Mouse (Mus musculus) spleen, adult 2 months (tissue): Measurements from ENCODE around the gene Zkscan6. TPM values are rescaled to one million over a fixed set of nuclear protein-coding genes. Genes with fewer than 3 reads are reported as not detected.

Source experiments
- DNase-seq, 2 experiments: peaks; one replicate each; pipeline versions ENCODE4 v3.0.0 to v3.0.0-alpha.2; 2012 to 2021; ENCODE audit warnings: low spot score in 2 of 2, low read depth in 1 of 2
- H3K27ac ChIP-seq: fragments of 200-500 bp; 2 replicates; pipeline ENCODE4 v1.5.1; 2012; ENCODE audit warnings: low read length, inconsistent platforms; ENCODE audit not compliant: insufficient read depth
- H3K27me3 ChIP-seq: fragments of 200-500 bp; 2 replicates; pipeline ENCODE4 v1.6.1; 2012; ENCODE audit warnings: mild to moderate bottlenecking, moderate library complexity, low read length, inconsistent platforms; ENCODE audit not compliant: control insufficient read depth, insufficient read depth
- H3K36me3 ChIP-seq: fragments of 200-500 bp; 2 replicates; pipeline ENCODE4 v1.6.1; 2012; ENCODE audit warnings: mild to moderate bottlenecking, low read length, inconsistent platforms; ENCODE audit not compliant: control insufficient read depth, insufficient read depth
- H3K4me1 ChIP-seq: fragments of 200-500 bp; 2 replicates; pipeline ENCODE4 v1.6.1; 2011; ENCODE audit warnings: inconsistent platforms; ENCODE audit not compliant: control insufficient read depth, insufficient read depth, insufficient read length
- H3K4me3 ChIP-seq: fragments of 200-500 bp; 2 replicates; pipeline ENCODE4 v1.5.1; 2011; ENCODE audit warnings: mild to moderate bottlenecking, inconsistent platforms; ENCODE audit not compliant: insufficient read depth, insufficient read length; ENCODE audit errors: extremely low read depth
- CTCF ChIP-seq: fragments of 200-500 bp; IDR thresholded peaks from 2 replicates; pipeline ENCODE4 v1.5.1; 2011; ENCODE audit warnings: mild to moderate bottlenecking, inconsistent platforms; ENCODE audit not compliant: insufficient read depth, insufficient read length, insufficient replicate concordance; ENCODE audit errors: extremely low read depth
- POLR2A ChIP-seq: fragments of 200-500 bp; IDR thresholded peaks from 2 replicates; pipeline ENCODE4 v1.6.1; 2011; ENCODE audit warnings: low read depth, low read length, inconsistent platforms
- WGBS: fragments of 180-500 bp; shearing (Covaris S2); methylation state at CpG from one replicate; pipeline ENCODE4 v1.1.7; 2018; 5-methylcytosine and 5-hydroxymethylcytosine counted together
- polyA plus RNA-seq: library from polyadenylated mRNA; depleted of rRNA; stranded (reverse); fragments of >200 nt; gene quantifications from 2 replicates; pipeline ENCODE4 v1.2.3, GENCODE M21; 2012; rRNA removed

Gene Zkscan6
- polyA plus RNA-seq, 1 experiment: 3.7 TPM

- H3K27me3 ChIP-seq: no peaks in the 10 kb centered on the region
- DNase-seq: no peak
- H3K4me3 ChIP-seq: no peak overlapping the region
- TF ChIP-seq CTCF: no peak
- TF ChIP-seq POLR2A: no peak
- H3K4me1 ChIP-seq: no peaks in the 10 kb centered on the region
- no peaks in the 10 kb centered on the region for H3K36me3 ChIP-seq
- no peak overlapping the region for H3K27ac ChIP-seq
- 86% methylated on average over 8 of the region's 8 CpGs for whole genome bisulfite sequencing
These were observed 32.0 kb downstream of the Zkscan6 start for GRCm38 (mm10) chr11:65838999-65839398.

- Histone ChIP-seq H3K27me3 (no peaks in the 10 kb centered on the region), H3K36me3 (no peaks in the 10 kb centered on the region), H3K27ac (no peak overlapping the region), H3K4me3 (no peak overlapping the region), H3K4me1 (no peaks in the 10 kb centered on the region)
- 77% methylated on average over 5 of the region's 5 CpGs for WGBS
- TF ChIP-seq CTCF (no peak), POLR2A (no peak)
- DNase-seq: no peak
These were observed 39.5 kb downstream of the Zkscan6 start for GRCm38 (mm10) chr11:65846446-65846845.

- no peak for DNase-seq
- 19% methylated on average over 1 of the region's 1 CpGs for WGBS
- Histone ChIP-seq H3K4me1 (no peaks in the 10 kb centered on the region), H3K27me3 (no peaks in the 10 kb centered on the region), H3K4me3 (no peak overlapping the region), H3K36me3 (no peaks in the 10 kb centered on the region), H3K27ac (no peak overlapping the region)
- TF ChIP-seq CTCF: no peak
- no peak for TF ChIP-seq POLR2A
These were observed 45.1 kb downstream of the Zkscan6 start for GRCm38 (mm10) chr11:65852066-65852465.

- no peak for DNase-seq
- WGBS: 78% methylated on average over 4 of the region's 4 CpGs
- TF ChIP-seq POLR2A (no peak), CTCF (no peak)
These were observed 54.5 kb downstream of the Zkscan6 start for GRCm38 (mm10) chr11:65861476-65861875.

GRCm38 (mm10) chr11:65877146-65877775, 70.3 kb downstream of the Zkscan6 start:
- no peak for DNase-seq
- H3K27ac ChIP-seq: no peak overlapping the region
- no peaks in the 10 kb centered on the region for H3K36me3 ChIP-seq
- 75% methylated on average over 1 of the region's 1 CpGs for WGBS
- no peak overlapping the region for H3K4me3 ChIP-seq
- no peaks in the 10 kb centered on the region for H3K4me1 ChIP-seq
- no peak for TF ChIP-seq POLR2A
- no peaks in the 10 kb centered on the region for H3K27me3 ChIP-seq

More at GRCm38 (mm10) chr11:65861476-65861875, 54.5 kb downstream of the Zkscan6 start:
- Histone ChIP-seq H3K36me3 (no peaks in the 10 kb centered on the region), H3K27me3 (no peaks in the 10 kb centered on the region), H3K4me1 (no peaks in the 10 kb centered on the region), H3K27ac (no peak overlapping the region), H3K4me3 (no peak overlapping the region)

Other genes with a start within 250 kb of the Zkscan6 start
- gene Map2k4, start 18.9 kb upstream of the Zkscan6 start, polyA plus RNA-seq: 7.6 and 8.3 TPM in 2 replicates